34 mouse cellular contexts compared by ENCODE assay signal in the genomic region with DNA sequence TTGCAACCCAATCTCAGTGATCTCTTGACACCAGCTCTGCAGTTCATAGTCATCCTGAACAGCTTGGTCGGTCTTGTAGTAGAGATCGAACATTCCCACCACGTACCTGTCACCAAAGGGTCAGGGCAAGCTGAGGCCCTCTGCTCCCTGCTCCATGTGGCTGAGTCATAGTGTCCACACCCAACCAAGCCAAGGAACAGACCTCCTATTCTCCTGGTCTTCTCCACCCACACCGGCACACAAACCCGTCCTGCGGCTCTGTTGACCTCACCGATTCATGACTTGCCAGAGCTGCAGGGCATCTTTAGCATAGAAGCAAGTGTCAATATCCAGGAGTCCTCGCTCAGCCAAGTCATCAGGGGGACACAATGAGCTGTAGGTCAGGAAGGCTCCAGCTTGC. TPM values are rescaled to one million over a fixed set of nuclear protein-coding genes. Genes with fewer than 3 reads are reported as not detected.
"Had no signal": no experiment of that assay in that cellular context is flagged by ENCODE, and none has a peak within 500 bp of the region (broad histone marks: within the 10 kb centered on the region; RNA-seq: fewer than 3 reads in every experiment).

No protein-coding gene starts in this region.

- DNase-seq: gastrocnemius, postnatal 14 days; gastrocnemius, postnatal 36 days; heart, adult 18-20 months; kidney, adult 11 months; kidney, adult 2 months; kidney, adult 9 months; kidney, postnatal 14 days; kidney, postnatal 36 days; layer of hippocampus, adult 9-11 months; layer of hippocampus, postnatal 36 days; left cerebral cortex, postnatal 4 days; liver; liver, embryonic 13.5 days had no signal

- H3K27ac ChIP-seq: heart, embryonic 13.5 days; heart, embryonic 15.5 days; hindbrain, embryonic 13.5 days; hindbrain, embryonic 15.5 days; hindbrain, postnatal 0 days; kidney, embryonic 15.5 days; kidney, postnatal 0 days; limb, embryonic 12.5 days; liver, embryonic 13.5 days had no signal

- H3K9me3 ChIP-seq: heart, embryonic 13.5 days; heart, embryonic 15.5 days; hindbrain, embryonic 13.5 days; hindbrain, embryonic 15.5 days; kidney, embryonic 15.5 days; limb, embryonic 12.5 days; liver, embryonic 13.5 days had no signal

- H3K4me1 ChIP-seq: heart, embryonic 13.5 days; heart, embryonic 15.5 days; hindbrain, embryonic 13.5 days; hindbrain, embryonic 15.5 days; kidney, embryonic 15.5 days; limb, embryonic 12.5 days; liver, embryonic 13.5 days had no signal

- H3K36me3 ChIP-seq: heart, embryonic 13.5 days; heart, embryonic 15.5 days; hindbrain, embryonic 13.5 days; hindbrain, embryonic 15.5 days; kidney, embryonic 15.5 days; limb, embryonic 12.5 days; liver, embryonic 13.5 days had no signal

- H3K4me3 ChIP-seq: heart, embryonic 13.5 days; heart, embryonic 15.5 days; hindbrain, embryonic 13.5 days; hindbrain, embryonic 15.5 days; kidney, embryonic 15.5 days; limb, embryonic 12.5 days; liver, embryonic 13.5 days had no signal

- ATAC-seq: hindbrain, postnatal 0 days; intestine, embryonic 16.5 days had no signal

- H3K4me2 ChIP-seq: heart, embryonic 11.5 days; heart, embryonic 13.5 days; heart, embryonic 15.5 days; hindbrain, embryonic 13.5 days; hindbrain, embryonic 15.5 days; kidney, embryonic 15.5 days; limb, embryonic 12.5 days; liver, embryonic 11.5 days; liver, embryonic 13.5 days had no signal

- H3K9ac ChIP-seq: heart, embryonic 13.5 days; heart, embryonic 15.5 days; hindbrain, embryonic 13.5 days; hindbrain, embryonic 15.5 days; kidney, embryonic 15.5 days; limb, embryonic 12.5 days; liver, embryonic 13.5 days had no signal

RNA-seq across cellular contexts. Expression of gene Alox15, which starts 6.3 kb away (rescaled TPM):
- total RNA-seq: gastrocnemius, postnatal 14 days; hindbrain, postnatal 0 days; layer of hippocampus, postnatal 14 days; layer of hippocampus, postnatal 36 days; left cerebral cortex, adult 18-20 months; left cerebral cortex, postnatal 10 days; left cerebral cortex, postnatal 25 days; left cerebral cortex, postnatal 4 days had no signal
- polyA plus RNA-seq: hindbrain, embryonic 11.5 days; hindbrain, embryonic 15.5 days; hindbrain, postnatal 0 days had no signal

RNA-seq across cellular contexts. Expression of gene Alox12e, which starts 23.1 kb away (rescaled TPM):
- total RNA-seq: gastrocnemius, adult 18-20 months; gastrocnemius, postnatal 36 days; heart, adult 18-20 months; heart, adult 8-10 months; hematopoietic stem cell, adult 5-6 weeks; hindbrain, postnatal 0 days; layer of hippocampus, adult 18-20 months; layer of hippocampus, postnatal 14 days; layer of hippocampus, postnatal 36 days had no signal
- polyA plus RNA-seq: heart, embryonic 11.5 days; heart, embryonic 13.5 days; heart, postnatal 0 days; hindbrain, embryonic 11.5 days; hindbrain, embryonic 13.5 days; hindbrain, embryonic 15.5 days; intestine, embryonic 16.5 days; kidney, adult 2 months; kidney, embryonic 15.5 days; limb, embryonic 12.5 days; liver, embryonic 11.5 days had no signal
